Mouse (Mus musculus) kidney, embryonic 15.5 days (tissue): ENCODE measurements at regions not wholly inside any gene's neighbourhood (a gene's known extent, or its start where the extent isn't known, plus 50 kb on each side); places are given as distances from the start of the nearest gene placed in this dataset.

ENCODE experiments used
- ATAC-seq: fragments of 200-750 bp; cut with Nextera tagmentation; replicated peaks from 2 replicates; pipeline ENCODE4 v1.8.0; 2017; ENCODE audit warnings: moderate TSS enrichment; ENCODE audit not compliant: low FRiP score
- H3K27ac ChIP-seq: fragments of 300-500 bp; sonication (generic); 2 replicates; pipeline ENCODE4 v1.5.1; 2015; ENCODE audit warnings: mild to moderate bottlenecking, inconsistent platforms
- H3K27me3 ChIP-seq: fragments of 300-500 bp; sonication (generic); 2 replicates; pipeline ENCODE4 v1.6.1; 2015; ENCODE audit warnings: inconsistent platforms
- H3K36me3 ChIP-seq: fragments of 300-500 bp; sonication (generic); 2 replicates; pipeline ENCODE4 v1.6.1; 2015; ENCODE audit warnings: inconsistent platforms
- H3K4me1 ChIP-seq: fragments of 300-500 bp; sonication (generic); 2 replicates; pipeline ENCODE4 v1.6.1; 2015; ENCODE audit warnings: inconsistent platforms
- H3K4me2 ChIP-seq: fragments of 300-500 bp; sonication (generic); 2 replicates; pipeline ENCODE4 v1.6.1; 2015; ENCODE audit warnings: moderate library complexity, mild to moderate bottlenecking, inconsistent platforms
- H3K4me3 ChIP-seq: fragments of 300-500 bp; sonication (generic); replicated peaks from 2 replicates; pipeline ENCODE4 v1.5.1; 2015; ENCODE audit warnings: mild to moderate bottlenecking, inconsistent platforms
- H3K9ac ChIP-seq: fragments of 300-500 bp; sonication (generic); 2 replicates; pipeline ENCODE4 v1.6.1; 2015; ENCODE audit warnings: mild to moderate bottlenecking, inconsistent platforms
- H3K9me3 ChIP-seq: fragments of 300-500 bp; sonication (generic); replicated peaks from 2 replicates; pipeline ENCODE4 v1.6.1; 2016; ENCODE audit warnings: inconsistent platforms
- WGBS: fragments of 180-500 bp; shearing (Covaris S2); methylation state at CpG from one replicate; pipeline ENCODE4 v1.1.7; 2015; ENCODE audit warnings: mixed read lengths; 5-methylcytosine and 5-hydroxymethylcytosine counted together

GRCm38 (mm10) chr6:147686927-147687326 lies 211.3 kb downstream of the Ccdc91 start:
- no peaks in the 10 kb centered on the region for H3K9me3 ChIP-seq
- H3K36me3 ChIP-seq = no peaks in the 10 kb centered on the region
- WGBS = 66% methylated on average over 6 of the region's 6 CpGs
- no peaks in the 10 kb centered on the region for H3K27me3 ChIP-seq
- no peak overlapping the region for H3K27ac ChIP-seq
- no peak overlapping the region for H3K4me2 ChIP-seq
- no peak for ATAC-seq
- no peak overlapping the region for H3K4me3 ChIP-seq
- 0 out of 2 replicates have a peak, but pooled peaks cover 3% of the 10 kb centered on the region for H3K4me1 ChIP-seq
- no peak overlapping the region for H3K9ac ChIP-seq

DNA sequence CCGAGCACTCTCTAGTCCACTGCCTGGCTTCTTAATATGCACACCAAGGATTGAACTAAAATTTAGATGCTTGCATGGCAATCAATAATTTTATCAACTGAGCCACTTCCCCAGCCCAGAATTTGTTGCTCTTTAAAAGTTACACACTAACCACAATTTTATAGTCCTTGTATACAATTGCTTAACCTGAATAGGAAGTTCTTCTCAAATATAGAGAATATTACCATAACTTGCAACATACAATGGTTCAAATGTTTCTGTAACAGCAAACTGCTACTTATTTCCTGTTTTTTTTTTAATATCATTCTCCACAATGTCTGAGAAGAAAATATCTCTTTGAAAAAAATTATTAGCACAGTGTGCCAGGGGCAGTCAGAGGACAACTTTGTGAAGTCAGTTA lies 222.6 kb downstream of the Ccdc91 start:
- Histone ChIP-seq H3K9ac (no peak overlapping the region), H3K9me3 (no peaks in the 10 kb centered on the region), H3K27me3 (no peaks in the 10 kb centered on the region), H3K4me2 (no peak overlapping the region), H3K27ac (no peak overlapping the region), H3K4me3 (no peak overlapping the region), H3K4me1 (0 out of 2 replicates have a peak, but pooled peaks cover 4% of the 10 kb centered on the region), H3K36me3 (no peaks in the 10 kb centered on the region)
- WGBS = 97% methylated on average over 1 of the region's 1 CpGs
- no peak for ATAC-seq

DNA sequence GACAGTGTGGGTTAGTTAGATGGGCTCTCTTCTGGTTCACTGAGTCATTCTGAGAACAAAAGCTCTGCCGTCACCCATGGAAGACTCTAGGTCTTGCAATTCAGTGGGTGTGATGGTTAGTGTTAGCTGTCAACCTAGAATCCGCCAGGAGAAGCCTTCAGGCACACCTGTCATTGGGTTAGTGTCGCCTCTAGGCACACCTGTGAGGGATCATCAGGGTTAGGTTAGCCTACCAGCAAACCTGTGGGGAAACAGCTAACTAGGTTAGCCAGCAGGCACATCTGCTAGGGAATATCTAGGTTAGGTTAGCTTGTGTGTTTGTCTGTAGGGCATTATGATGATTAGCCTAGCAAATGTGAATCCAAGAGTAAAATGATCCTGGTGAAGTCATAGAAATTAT lies 223.8 kb downstream of the Ccdc91 start:
- Histone ChIP-seq H3K4me3 (no peak overlapping the region), H3K9ac (no peak overlapping the region), H3K27me3 (no peaks in the 10 kb centered on the region), H3K9me3 (no peaks in the 10 kb centered on the region), H3K27ac (no peak overlapping the region), H3K4me2 (no peak overlapping the region), H3K36me3 (no peaks in the 10 kb centered on the region), H3K4me1 (0 out of 2 replicates have a peak, but pooled peaks cover 4% of the 10 kb centered on the region)
- no peak for ATAC-seq
- WGBS = 87% methylated on average over 3 of the region's 3 CpGs

DNA sequence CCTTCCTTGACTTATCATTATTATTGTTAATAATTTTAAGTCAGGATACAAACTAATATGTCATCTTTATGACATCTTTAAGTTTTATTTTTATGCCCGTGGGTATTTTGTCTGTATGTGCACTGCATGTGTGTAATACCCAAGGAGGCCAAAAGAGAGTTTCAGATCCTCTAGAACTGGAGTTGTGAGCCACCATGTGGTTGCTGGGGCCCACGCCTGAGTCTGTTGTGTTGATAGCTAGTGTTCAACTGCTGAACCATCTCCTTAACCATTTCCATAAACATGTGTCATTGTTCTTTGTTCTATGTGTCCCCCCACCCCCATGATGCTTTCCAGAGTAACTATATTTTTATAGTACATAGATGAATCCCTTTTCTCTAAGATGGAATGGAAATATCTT lies 225.0 kb downstream of the Ccdc91 start:
- Histone ChIP-seq H3K9me3 (no peaks in the 10 kb centered on the region), H3K4me1 (0 out of 2 replicates have a peak, but pooled peaks cover under 1% of the 10 kb centered on the region), H3K36me3 (no peaks in the 10 kb centered on the region), H3K27me3 (no peaks in the 10 kb centered on the region), H3K4me3 (no peak overlapping the region), H3K27ac (no peak overlapping the region), H3K4me2 (no peak overlapping the region), H3K9ac (no peak overlapping the region)
- no peak for ATAC-seq
- 80% methylated on average over 2 of the region's 2 CpGs for WGBS

DNA sequence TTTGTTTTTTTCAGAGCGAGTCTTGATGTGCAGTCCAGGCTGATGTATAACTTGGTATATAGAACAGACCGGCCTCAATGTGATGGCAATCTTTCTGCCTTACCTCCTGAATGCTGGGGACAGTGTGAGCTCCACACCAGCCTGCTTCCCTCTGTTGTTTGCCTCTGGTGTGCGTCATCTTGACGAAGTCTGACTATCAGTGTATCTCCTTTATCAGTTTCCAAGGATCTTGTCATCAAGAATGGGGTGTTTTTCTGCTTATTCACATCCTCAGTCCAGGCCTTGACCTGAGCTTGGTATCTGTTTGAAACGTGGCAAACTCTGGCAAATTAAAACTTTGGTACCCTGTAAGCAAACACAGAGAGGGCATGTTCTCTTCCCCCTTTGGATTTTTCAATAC lies 226.3 kb downstream of the Ccdc91 start:
- H3K4me2 ChIP-seq = no peak overlapping the region
- no peaks in the 10 kb centered on the region for H3K36me3 ChIP-seq
- no peaks in the 10 kb centered on the region for H3K27me3 ChIP-seq
- H3K9me3 ChIP-seq = no peaks in the 10 kb centered on the region
- no peak overlapping the region for H3K27ac ChIP-seq
- 82% methylated on average over 5 of the region's 5 CpGs for WGBS
- H3K4me1 ChIP-seq = 0 out of 2 replicates have a peak, but pooled peaks cover 5% of the 10 kb centered on the region
- no peak overlapping the region for H3K9ac ChIP-seq
- no peak for ATAC-seq
- H3K4me3 ChIP-seq = no peak overlapping the region

- no peak overlapping the region for H3K27ac ChIP-seq
- no peak for ATAC-seq
- H3K9me3 ChIP-seq = no peaks in the 10 kb centered on the region
- no peaks in the 10 kb centered on the region for H3K36me3 ChIP-seq
- H3K4me2 ChIP-seq = no peak overlapping the region
- no peaks in the 10 kb centered on the region for H3K27me3 ChIP-seq
- no peak overlapping the region for H3K9ac ChIP-seq
- 0 out of 2 replicates have a peak, but pooled peaks cover 5% of the 10 kb centered on the region for H3K4me1 ChIP-seq
- WGBS = 87% methylated on average over 5 of the region's 5 CpGs
- H3K4me3 ChIP-seq = no peak overlapping the region
Measured at GRCm38 (mm10) chr6:147704297-147704696, 228.7 kb downstream of the Ccdc91 start.

DNA sequence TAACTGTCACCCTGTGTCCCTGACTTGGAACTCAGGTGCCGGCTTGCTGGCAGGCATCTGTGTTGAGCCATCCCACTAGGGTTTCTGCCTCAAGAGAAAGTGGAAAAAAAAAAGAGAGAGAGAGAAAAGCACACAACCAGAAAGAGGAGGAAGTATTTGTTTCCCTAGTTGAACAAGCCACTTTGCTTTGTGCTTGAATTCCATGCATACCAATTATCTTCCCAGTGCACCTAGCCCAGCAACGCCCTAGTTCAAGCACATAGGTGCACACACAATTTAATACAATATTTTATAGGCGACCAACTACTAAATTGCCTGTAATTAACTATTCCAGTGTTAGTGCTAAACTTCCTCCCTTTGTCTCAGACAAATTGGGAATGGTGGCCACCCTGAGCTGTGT lies 230.3 kb downstream of the Ccdc91 start:
- WGBS = 65% methylated on average over 3 of the region's 3 CpGs
- ATAC-seq = no peak
- 0 out of 2 replicates have a peak, but pooled peaks cover 5% of the 10 kb centered on the region for H3K4me1 ChIP-seq
- H3K9me3 ChIP-seq = no peaks in the 10 kb centered on the region
- H3K4me2 ChIP-seq = no peak overlapping the region
- H3K36me3 ChIP-seq = no peaks in the 10 kb centered on the region
- no peak overlapping the region for H3K27ac ChIP-seq
- no peaks in the 10 kb centered on the region for H3K27me3 ChIP-seq
- H3K9ac ChIP-seq = no peak overlapping the region
- no peak overlapping the region for H3K4me3 ChIP-seq

- Histone ChIP-seq H3K4me1 (0 out of 2 replicates have a peak, but pooled peaks cover 5% of the 10 kb centered on the region), H3K4me2 (no peak overlapping the region), H3K9me3 (no peaks in the 10 kb centered on the region), H3K36me3 (no peaks in the 10 kb centered on the region), H3K9ac (no peak overlapping the region), H3K27me3 (no peaks in the 10 kb centered on the region), H3K4me3 (no peak overlapping the region), H3K27ac (no peak overlapping the region)
- ATAC-seq = no peak
- WGBS = 74% methylated on average over 2 of the region's 2 CpGs
Measured at GRCm38 (mm10) chr6:147706741-147707140, 231.1 kb downstream of the Ccdc91 start.

DNA sequence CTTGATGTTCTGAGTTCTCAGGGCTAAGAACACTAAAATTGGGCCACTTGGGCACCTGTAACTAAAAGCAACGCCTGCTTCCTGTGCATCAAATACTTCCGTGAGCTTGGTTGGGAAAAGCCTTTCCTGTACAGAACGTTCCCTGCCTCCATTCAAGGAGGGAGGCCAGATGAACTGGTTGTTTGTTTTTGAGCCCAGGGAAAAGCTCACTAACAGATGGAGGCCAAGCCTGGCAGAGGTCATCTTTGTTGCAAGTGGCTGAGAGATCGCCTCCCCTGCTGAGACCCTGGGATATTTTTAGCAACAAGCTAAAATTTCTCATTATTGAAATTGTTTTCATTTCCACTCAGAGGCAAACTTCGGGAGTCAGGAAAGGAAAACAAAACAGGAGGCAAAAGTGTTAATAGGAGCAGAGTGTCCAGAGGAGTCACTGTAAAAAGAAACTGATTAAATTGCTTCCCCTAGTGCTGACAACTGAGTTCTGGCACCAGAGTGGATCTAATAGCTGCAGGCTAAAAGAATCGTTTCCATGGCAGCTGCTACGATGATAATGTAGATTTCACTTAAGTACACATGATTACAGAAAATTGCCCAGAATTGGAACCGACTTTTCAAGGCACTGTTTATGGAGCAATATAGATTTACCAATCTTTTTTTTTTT lies 242.6 kb downstream of the Ccdc91 start:
- no peak overlapping the region for H3K4me2 ChIP-seq
- H3K36me3 ChIP-seq = no peaks in the 10 kb centered on the region
- no peaks in the 10 kb centered on the region for H3K27me3 ChIP-seq
- H3K4me3 ChIP-seq = no peak overlapping the region
- H3K4me1 ChIP-seq = peaks cover 8% of the 10 kb centered on the region; the same call in 1 of the 2 replicates
- WGBS = 28% methylated on average over 8 of the region's 8 CpGs
- ATAC-seq = 0 out of 2 replicates have a peak, but pooled peaks have one; percentile 58
- no peak overlapping the region for H3K9ac ChIP-seq
- H3K9me3 ChIP-seq = no peaks in the 10 kb centered on the region
- H3K27ac ChIP-seq = no peak overlapping the region

DNA sequence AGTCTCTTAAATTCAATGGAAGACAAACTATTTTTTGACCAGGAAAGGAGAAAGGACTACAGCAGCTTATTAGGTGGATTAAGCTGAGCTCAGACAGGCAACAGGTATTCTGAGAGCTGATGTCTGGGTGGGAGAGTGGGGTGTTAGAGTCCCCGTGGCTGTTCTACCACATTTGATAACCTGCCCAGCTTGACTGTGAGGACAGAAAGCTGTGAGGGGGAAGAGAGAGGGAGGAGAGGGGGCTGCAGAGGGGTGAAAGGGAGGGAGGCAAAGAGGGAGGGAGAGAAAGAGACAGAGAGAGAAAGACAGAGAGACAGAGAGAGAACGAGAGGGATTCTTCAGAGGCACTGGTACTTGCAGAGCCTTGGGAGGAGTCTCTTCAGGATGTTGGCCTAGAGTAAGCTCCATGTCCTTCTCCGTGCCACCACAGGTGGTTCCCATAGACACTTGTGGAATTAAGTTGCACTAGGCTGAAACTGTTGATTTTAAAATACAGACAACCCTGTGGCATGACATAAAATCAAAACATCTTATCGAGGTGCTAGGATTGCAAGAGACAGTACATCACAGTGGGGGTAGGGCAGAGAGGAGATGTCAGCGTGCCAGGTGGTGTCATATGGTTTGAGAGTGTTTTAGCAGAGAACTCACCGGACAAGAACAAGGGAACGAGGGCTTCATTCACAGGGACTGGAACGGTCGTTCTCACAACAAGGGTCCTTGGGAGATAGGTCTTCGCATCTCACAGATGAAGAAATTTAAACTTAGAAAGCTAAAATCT lies 243.3 kb downstream of the Ccdc91 start:
- no peaks in the 10 kb centered on the region for H3K36me3 ChIP-seq
- WGBS = 59% methylated on average over 10 of the region's 10 CpGs
- no peak for ATAC-seq
- H3K9ac ChIP-seq = no peak overlapping the region
- H3K9me3 ChIP-seq = no peaks in the 10 kb centered on the region
- H3K27me3 ChIP-seq = no peaks in the 10 kb centered on the region
- H3K4me3 ChIP-seq = no peak overlapping the region
- H3K4me1 ChIP-seq = peaks cover 8% of the 10 kb centered on the region; the same call in 1 of the 2 replicates
- no peak overlapping the region for H3K4me2 ChIP-seq
- no peak overlapping the region for H3K27ac ChIP-seq

GRCm38 (mm10) chr6:147719539-147719938 lies 243.9 kb downstream of the Ccdc91 start:
- Histone ChIP-seq H3K9me3 (no peaks in the 10 kb centered on the region), H3K9ac (no peak overlapping the region), H3K27me3 (no peaks in the 10 kb centered on the region), H3K4me2 (no peak overlapping the region), H3K4me3 (no peak overlapping the region), H3K36me3 (no peaks in the 10 kb centered on the region), H3K27ac (no peak overlapping the region), H3K4me1 (peaks cover 8% of the 10 kb centered on the region; the same call in 1 of the 2 replicates)
- no peak for ATAC-seq
- WGBS = 44% methylated on average over 8 of the region's 8 CpGs

DNA sequence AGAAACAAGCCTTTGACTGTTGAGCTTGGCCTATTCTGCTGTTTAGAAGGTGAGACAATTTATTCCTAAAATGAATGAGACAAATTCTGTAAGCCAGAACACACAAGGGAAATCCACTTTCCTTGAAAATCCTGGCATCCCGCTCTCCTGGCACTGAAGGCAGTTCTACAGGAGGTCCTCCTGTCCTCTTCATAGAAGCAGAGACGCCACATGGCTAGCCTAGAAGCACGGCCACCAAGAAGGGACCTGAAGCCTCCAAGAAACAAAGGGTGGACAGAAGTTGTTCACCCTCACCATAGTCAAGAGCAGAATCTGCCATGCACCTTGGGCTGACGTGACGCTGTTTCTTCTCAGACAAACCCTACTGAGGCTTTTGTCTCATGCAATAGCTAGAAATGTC lies 247.7 kb downstream of the Ccdc91 start:
- H3K9me3 ChIP-seq = no peaks in the 10 kb centered on the region
- peaks cover 8% of the 10 kb centered on the region; the same call in 1 of the 2 replicates for H3K4me1 ChIP-seq
- 93% methylated on average over 5 of the region's 5 CpGs for WGBS
- no peak overlapping the region for H3K4me3 ChIP-seq
- no peak for ATAC-seq
- no peak overlapping the region for H3K27ac ChIP-seq
- no peak overlapping the region for H3K4me2 ChIP-seq
- H3K36me3 ChIP-seq = no peaks in the 10 kb centered on the region
- no peak overlapping the region for H3K9ac ChIP-seq
- H3K27me3 ChIP-seq = no peaks in the 10 kb centered on the region
